Mouse (Mus musculus) embryonic fibroblast, embryonic 13.5 days (primary cell): Measurements from ENCODE around the gene Mthfr. TPM values are rescaled to one million over a fixed set of nuclear protein-coding genes. Genes with fewer than 3 reads are reported as not detected.

Source experiments
- H3K27ac ChIP-seq: 2 replicates; pipeline ENCODE4 v1.5.1; 2012; ENCODE audit warnings: low read length, control low read depth, inconsistent platforms; ENCODE audit not compliant: insufficient read depth
- H3K4me1 ChIP-seq: 2 replicates; pipeline ENCODE4 v1.6.1; 2011; ENCODE audit warnings: low read length; ENCODE audit not compliant: control insufficient read depth, insufficient read depth
- H3K4me3 ChIP-seq: 2 replicates; pipeline ENCODE4 v1.5.1; 2011; ENCODE audit warnings: mild to moderate bottlenecking, control low read depth, low read length; ENCODE audit not compliant: insufficient read depth
- CTCF ChIP-seq: IDR thresholded peaks from 2 replicates; pipeline ENCODE4 v1.5.1; 2011; ENCODE audit warnings: mild to moderate bottlenecking, control low read depth, low read length, moderate library complexity, borderline replicate concordance; ENCODE audit not compliant: insufficient read depth
- POLR2A ChIP-seq: IDR thresholded peaks from 2 replicates; pipeline ENCODE4 v1.6.1; 2011; ENCODE audit warnings: low read depth, mild to moderate bottlenecking, control low read depth, low read length, moderate library complexity
- polyA plus RNA-seq: library from polyadenylated mRNA; stranded (reverse); fragments of >200 nt; gene quantifications from 2 replicates; pipeline ENCODE4 v1.2.4, GENCODE M21; 2011; ENCODE audit warnings: low read depth; ENCODE audit not compliant: missing spikeins, insufficient read length

Mthfr gene
- polyA plus RNA-seq, 1 experiment: 45.1 TPM

DNA sequence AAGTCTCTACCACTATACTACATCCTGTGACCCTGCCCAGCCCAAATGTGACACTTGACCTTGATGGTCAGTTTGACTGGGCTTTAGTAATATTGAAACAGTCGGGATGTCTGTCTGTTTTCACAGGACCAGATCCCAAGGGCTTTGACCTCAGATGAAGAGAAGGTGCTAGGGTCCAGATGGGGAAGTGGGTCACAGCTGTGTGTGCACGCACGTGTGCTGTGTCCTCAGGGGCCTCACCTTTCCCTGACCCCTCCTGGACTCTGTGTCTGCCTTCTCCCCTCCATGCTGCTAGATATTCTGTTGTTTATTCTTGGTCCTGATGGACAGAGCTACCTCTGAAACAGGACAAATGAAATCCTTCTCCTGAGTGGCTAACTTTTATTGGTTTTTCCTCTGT is 27.5 kb upstream of the Mthfr start:
- Histone ChIP-seq H3K27ac (no peak overlapping the region), H3K4me3 (no peak overlapping the region), H3K4me1 (no peaks in the 10 kb centered on the region)
- no peak for TF ChIP-seq POLR2A
- TF ChIP-seq CTCF: no peak

DNA sequence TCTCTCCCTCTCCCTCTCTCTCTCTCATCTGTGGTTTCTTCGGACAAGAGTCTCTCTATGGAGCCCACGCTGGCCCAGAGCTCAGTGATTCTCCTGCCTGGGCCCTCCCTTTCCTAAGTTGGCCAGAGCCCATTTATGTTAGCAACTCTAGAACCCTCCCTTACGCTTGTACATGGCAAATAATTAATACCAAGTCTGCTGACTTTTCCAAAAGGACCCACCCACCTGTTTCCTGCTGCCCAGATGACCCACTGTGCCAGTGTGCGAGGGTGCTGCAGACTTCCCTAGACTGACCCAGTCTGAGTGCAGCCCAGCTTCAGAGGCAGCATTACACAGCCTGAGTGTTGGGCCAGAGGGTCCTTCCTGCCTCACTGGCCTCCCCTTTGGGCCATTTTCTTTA is 26.7 kb upstream of the Mthfr start:
- Histone ChIP-seq H3K4me1 (no peaks in the 10 kb centered on the region), H3K4me3 (no peak overlapping the region), H3K27ac (no peak overlapping the region)
- TF ChIP-seq POLR2A (no peak), CTCF (no peak)

DNA sequence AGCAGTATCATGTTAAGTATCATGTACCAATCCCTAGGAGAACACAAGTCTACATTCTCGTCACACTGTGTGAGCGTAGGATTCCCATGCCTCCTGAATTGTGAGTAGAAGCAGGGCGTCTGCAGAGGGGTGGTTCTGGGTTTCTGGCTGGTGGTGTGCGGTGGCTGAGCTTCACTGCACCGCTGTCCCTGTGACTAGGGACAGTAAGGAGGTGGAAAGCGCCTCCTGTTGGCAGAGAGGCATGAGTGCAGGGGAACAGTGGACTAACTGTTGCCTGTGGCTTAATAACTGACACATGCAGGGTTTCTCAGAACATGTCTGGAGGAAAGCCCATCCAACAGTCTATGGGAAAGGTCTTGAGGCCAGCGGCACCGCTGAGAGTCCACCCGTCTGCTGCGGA is 23.5 kb upstream of the Mthfr start:
- H3K27ac ChIP-seq: no peak overlapping the region
- H3K4me3 ChIP-seq: no peak overlapping the region
- TF ChIP-seq CTCF: peak; percentile 73; the same call in 1 of the 2 replicates
- TF ChIP-seq POLR2A: no peak
- no peaks in the 10 kb centered on the region for H3K4me1 ChIP-seq

DNA sequence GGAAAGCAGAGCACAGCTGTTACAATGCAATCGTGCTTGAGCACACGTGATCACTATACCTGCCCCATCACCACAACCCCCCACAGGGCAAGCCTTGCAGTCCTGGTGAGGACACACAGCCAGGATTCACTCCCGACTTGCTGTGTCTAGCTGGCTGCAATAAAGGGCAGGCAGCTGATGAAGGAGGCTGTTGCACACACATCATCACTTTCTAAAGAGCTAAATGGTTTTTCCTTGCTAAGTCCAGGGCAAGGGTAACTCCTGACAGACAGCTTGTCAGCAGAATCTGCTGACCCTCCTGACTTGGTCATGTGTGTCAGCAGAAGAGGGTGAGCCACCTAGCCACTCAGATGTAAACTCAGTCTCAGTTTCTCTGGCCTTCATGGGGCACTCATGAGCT is 21.9 kb upstream of the Mthfr start:
- no peak for TF ChIP-seq POLR2A
- no peak for TF ChIP-seq CTCF
- H3K4me3 ChIP-seq: no peak overlapping the region
- no peak overlapping the region for H3K27ac ChIP-seq
- no peaks in the 10 kb centered on the region for H3K4me1 ChIP-seq

DNA sequence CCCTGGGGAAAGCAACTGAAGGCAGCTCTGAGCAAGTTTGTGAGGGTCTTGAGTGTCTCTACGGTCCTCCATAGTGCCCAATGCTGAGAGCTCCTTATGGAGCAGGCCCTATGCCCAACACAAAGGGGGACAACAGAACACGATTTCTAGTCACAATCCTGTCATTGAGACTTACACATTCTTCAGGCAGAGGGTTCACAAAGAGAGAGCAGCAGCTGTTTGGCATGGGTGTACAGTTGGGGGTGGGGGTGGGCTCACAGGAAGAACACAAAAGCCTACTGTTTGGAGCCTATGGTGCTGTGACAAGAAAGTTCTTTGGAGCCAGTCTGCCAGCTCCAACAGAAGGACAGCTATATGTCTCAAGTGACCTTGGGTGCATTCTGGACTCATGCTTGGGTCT is 20.5 kb upstream of the Mthfr start:
- H3K4me3 ChIP-seq: no peak overlapping the region
- H3K27ac ChIP-seq: no peak overlapping the region
- TF ChIP-seq POLR2A (no peak), CTCF (no peak)

DNA sequence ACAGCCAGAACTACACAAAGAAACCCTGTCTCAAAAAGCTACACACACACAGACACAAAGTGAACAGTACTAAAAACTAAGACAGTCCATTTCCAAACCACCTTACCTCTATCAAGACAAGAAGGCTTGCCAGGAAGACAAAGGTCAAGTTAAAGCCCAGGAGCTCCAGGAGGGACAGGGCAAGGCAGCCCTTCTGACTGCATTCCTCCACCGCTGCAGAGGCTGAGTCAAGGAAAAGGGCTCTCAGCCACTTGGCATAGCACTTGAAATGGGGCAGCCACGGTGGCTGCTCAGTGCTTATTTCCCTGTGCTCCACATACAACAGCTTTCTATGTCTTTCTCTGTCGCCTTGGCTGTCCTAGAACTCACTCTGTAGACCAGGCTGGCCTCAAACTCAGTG is 14.9 kb upstream of the Mthfr start:
- Histone ChIP-seq H3K4me1 (no peaks in the 10 kb centered on the region), H3K4me3 (no peak overlapping the region), H3K27ac (no peak overlapping the region)
- TF ChIP-seq CTCF (no peak), POLR2A (no peak)

More for the DNA sequence above, 20.5 kb upstream of the Mthfr start:
- H3K4me1 ChIP-seq: no peaks in the 10 kb centered on the region

DNA sequence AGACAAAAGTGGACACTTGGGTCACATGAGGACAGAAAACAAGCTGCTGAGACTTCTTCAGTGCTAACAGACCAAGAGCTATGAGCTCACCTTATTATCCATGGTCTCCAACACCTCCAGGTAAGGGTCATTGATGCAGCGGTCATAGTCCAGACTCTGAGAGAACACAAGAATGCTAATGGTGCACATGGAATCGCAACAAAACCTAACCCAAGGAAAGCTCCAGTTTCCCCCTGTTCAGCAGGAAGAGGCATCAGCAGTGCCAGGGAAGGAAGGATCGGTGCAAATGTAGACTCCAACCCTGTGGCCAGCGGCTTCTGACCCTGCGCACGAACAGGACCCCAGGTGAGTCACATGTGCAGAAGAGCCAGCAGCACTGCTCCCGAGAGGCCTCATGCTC is 9.6 kb upstream of the Mthfr start:
- Histone ChIP-seq H3K4me1 (no peaks in the 10 kb centered on the region), H3K27ac (no peak overlapping the region), H3K4me3 (no peak overlapping the region)
- TF ChIP-seq POLR2A (no peak), CTCF (no peak)

DNA sequence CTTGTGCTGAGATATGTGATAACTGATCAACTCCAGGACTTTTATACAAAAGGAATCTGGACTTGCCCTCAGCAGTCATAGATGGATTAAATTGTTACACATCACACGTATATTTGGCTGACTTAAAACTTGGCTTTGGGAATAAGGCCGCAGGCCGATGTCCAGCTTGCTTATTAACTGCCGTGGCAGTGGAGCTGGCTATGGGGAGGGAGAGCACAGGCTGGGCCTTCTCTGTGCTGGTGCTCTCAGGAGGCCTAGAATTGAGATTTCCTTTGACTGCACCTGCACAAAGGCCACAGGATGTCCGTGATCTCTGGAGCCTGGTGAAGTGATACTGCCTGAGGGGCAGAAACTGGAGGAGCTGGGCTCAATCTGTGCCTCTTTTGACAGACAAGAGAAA is 8.4 kb upstream of the Mthfr start:
- TF ChIP-seq CTCF (no peak), POLR2A (no peak)
- no peak overlapping the region for H3K27ac ChIP-seq
- no peak overlapping the region for H3K4me3 ChIP-seq
- H3K4me1 ChIP-seq: no peaks in the 10 kb centered on the region

DNA sequence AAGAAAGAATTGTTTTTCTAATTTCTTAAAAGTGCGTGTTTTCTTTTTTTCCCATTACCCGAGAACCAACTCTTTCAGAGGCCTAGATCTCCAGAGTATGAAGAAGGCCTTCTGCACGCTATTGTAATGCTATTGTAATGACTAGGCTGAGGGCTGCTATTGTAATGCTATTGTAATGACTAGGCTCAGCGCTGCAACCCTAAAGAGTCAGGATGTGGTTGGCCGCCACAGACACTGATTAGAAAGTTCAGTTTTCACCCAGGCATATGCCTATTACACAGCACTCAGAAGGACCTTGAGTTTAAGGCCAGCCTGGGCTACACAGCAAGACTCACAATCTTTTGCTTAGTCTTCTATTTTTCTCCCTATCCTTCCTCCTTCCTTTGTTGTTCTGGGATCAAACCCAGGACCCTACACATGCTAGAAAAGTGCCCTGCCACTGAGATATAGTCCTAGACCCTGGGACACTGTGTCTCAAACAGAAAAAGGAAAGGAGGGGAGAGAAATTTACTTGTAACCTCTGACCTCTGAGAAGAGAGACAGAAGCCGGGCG is 4.9 kb upstream of the Mthfr start:
- H3K4me3 ChIP-seq: no peak overlapping the region
- no peak for TF ChIP-seq POLR2A
- TF ChIP-seq CTCF: no peak
- no peak overlapping the region for H3K27ac ChIP-seq
- H3K4me1 ChIP-seq: peaks cover 3% of the 10 kb centered on the region; the same call in 1 of the 2 replicates

DNA sequence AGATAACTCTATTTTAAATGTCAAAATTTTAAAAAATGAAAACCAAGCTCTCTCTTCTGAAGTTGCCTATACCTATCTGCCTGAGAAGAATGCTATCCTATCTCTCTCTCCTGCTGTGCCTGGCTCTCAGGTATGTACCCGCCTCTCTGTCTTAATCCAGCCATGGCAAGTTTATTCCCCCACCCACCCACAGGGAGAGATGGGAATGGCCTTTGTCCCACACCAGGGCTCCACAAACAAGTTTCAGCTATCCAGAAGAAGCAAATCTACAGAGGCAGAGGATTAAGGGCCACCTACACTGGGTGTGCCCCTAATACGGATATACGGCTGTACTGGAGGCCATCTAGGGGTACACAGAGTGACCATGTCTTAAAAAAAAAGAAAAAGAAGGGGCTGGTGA is 3.4 kb upstream of the Mthfr start:
- Histone ChIP-seq H3K4me3 (no peak overlapping the region), H3K27ac (no peak overlapping the region), H3K4me1 (peaks cover 3% of the 10 kb centered on the region; the same call in 1 of the 2 replicates)
- TF ChIP-seq CTCF (no peak), POLR2A (no peak)

DNA sequence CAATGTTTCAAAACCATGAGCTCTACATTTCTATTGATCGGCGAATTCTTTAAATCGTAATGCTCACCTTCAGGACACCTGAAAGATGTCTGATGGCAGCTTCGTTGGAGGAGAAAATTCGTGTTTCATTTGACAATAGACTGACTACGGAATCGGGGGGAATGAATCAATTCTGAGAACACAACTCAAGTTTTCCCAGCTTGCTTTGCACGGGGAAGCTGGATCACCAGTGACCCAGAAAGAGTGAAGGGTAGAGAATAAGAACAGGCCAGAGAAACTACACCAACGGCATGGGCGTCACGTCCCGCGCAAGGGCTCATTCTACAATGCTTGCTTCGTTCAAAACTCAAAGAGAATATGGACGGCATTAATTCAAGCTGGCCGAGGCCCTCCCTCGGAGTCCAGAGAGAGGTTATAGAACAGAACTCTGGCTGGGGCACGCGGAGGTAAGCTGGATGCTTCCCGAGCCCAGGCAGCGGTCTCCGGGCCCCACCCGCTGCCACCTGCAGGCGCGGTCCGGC is 738 bp upstream of the Mthfr start:
- Histone ChIP-seq H3K4me1 (peaks cover 10% of the 10 kb centered on the region), H3K4me3 (peak overlapping the region; percentile 93), H3K27ac (peak overlapping the region; percentile 51)
- TF ChIP-seq CTCF (no peak), POLR2A (no peak; the same call in 1 of the 2 replicates)
